In genomic region chr5:102692487-102692886, GRCm38 (mm10) we compare ENCODE assay signal across 9 mouse cellular contexts.
DNase-seq lines count a peak whose midpoint lies in the region; ATAC-seq and TF ChIP-seq lines count a peak whose summit lies in the region.
"Had no signal": no experiment of that assay in that cellular context is flagged by ENCODE, and none has a peak within 500 bp of the region (broad histone marks: within the 10 kb centered on the region; RNA-seq: fewer than 3 reads in every experiment).

No protein-coding gene starts in this region.

- H3K9ac ChIP-seq in liver, adult 2 months (ENCODE audit: low read depth, low read length), result no peak overlapping the region
- H3K9ac ChIP-seq in liver, embryonic 12.5 days, result no peak overlapping the region
- no peak overlapping the region for H3K9ac ChIP-seq in midbrain, embryonic 15.5 days

- H3K27ac ChIP-seq in liver, adult 2 months (replicated peaks; ENCODE audit: insufficient read depth, low read depth, low read length), result no peak overlapping the region
- H3K27ac ChIP-seq in liver, embryonic 12.5 days, result no peak overlapping the region
- H3K27ac ChIP-seq in cerebellum, adult 2 months (ENCODE audit: insufficient read depth, low read length), result no peak overlapping the region
- H3K27ac ChIP-seq in midbrain, embryonic 15.5 days, result no peak overlapping the region
- H3K27ac ChIP-seq in testis, adult 2 months (ENCODE audit: control insufficient read depth, insufficient read depth, low read depth, low read length), result no peak overlapping the region
- H3K27ac ChIP-seq: macrophage had no signal

- no peak for TF ChIP-seq POLR2A in liver, adult 2 months (IDR thresholded peaks at IDR 0.05; ENCODE audit: extremely low read depth, insufficient read depth, low read length)
- no peak for TF ChIP-seq POLR2A in cerebellum, adult 2 months (IDR thresholded peaks at IDR 0.05; ENCODE audit: borderline replicate concordance, insufficient read depth, low read length)
- TF ChIP-seq POLR2A in testis, adult 2 months (IDR thresholded peaks at IDR 0.05; ENCODE audit: control insufficient read depth, low read depth, low read length), result no peak

- 8% methylated on average over 4 of the region's 4 CpGs for WGBS in liver, adult 2 months
- WGBS in liver, embryonic 12.5 days (ENCODE audit: insufficient replicate concordance), result 18% methylated on average over 4 of the region's 4 CpGs
- 11% methylated on average over 4 of the region's 4 CpGs for WGBS in cerebellum, adult 2 months
- 14% methylated on average over 4 of the region's 4 CpGs for WGBS in midbrain, embryonic 15.5 days

- DNase-seq in liver, adult 2 months (ENCODE audit: extremely low read depth, low read depth, low spot score), result peak; percentile 78
- peak; percentile 62 to 67 for DNase-seq in cerebellum, adult 2 months
- DNase-seq in forelimb bud, embryonic 11.5 days (ENCODE audit: low read depth, low spot score), result peak; percentile 76
- peak; percentile 39 for DNase-seq in kidney, adult 11 months
- DNase-seq in left cerebral cortex, adult 9 months (ENCODE audit: low spot score in 2 of 2), result peak; percentile 31 to 83

- no peaks in the 10 kb centered on the region for H3K4me1 ChIP-seq in liver, adult 2 months (ENCODE audit: control insufficient read depth, insufficient read depth, low read length)
- peaks cover 2% of the 10 kb centered on the region; the same call in 1 of the 2 replicates for H3K4me1 ChIP-seq in liver, embryonic 12.5 days
- H3K4me1 ChIP-seq in cerebellum, adult 2 months (ENCODE audit: control insufficient read depth, insufficient read depth, low read length), result no peaks in the 10 kb centered on the region; the same call in 1 of the 2 replicates
- H3K4me1 ChIP-seq in midbrain, embryonic 15.5 days, result no peaks in the 10 kb centered on the region
- H3K4me1 ChIP-seq in testis, adult 2 months (ENCODE audit: control insufficient read depth, insufficient read depth, low read length), result no peaks in the 10 kb centered on the region

- ATAC-seq in liver, embryonic 12.5 days, result no peak
- peak; percentile 83 for ATAC-seq in midbrain, embryonic 15.5 days (replicated peaks)

- H3K27me3 ChIP-seq in liver, adult 2 months (ENCODE audit: control insufficient read depth, insufficient read depth, low read length), result no peaks in the 10 kb centered on the region
- H3K27me3 ChIP-seq in liver, embryonic 12.5 days (replicated peaks), result no peaks in the 10 kb centered on the region
- no peaks in the 10 kb centered on the region for H3K27me3 ChIP-seq in cerebellum, adult 2 months (ENCODE audit: control insufficient read depth, insufficient read depth, low read length)
- no peaks in the 10 kb centered on the region for H3K27me3 ChIP-seq in midbrain, embryonic 15.5 days (replicated peaks)
- H3K27me3 ChIP-seq in testis, adult 2 months (ENCODE audit: control insufficient read depth, insufficient read depth, low read length), result no peaks in the 10 kb centered on the region

- no peaks in the 10 kb centered on the region for H3K9me3 ChIP-seq in liver, embryonic 12.5 days (replicated peaks)
- H3K9me3 ChIP-seq in midbrain, embryonic 15.5 days, result no peaks in the 10 kb centered on the region

- no peaks in the 10 kb centered on the region for H3K36me3 ChIP-seq in liver, adult 2 months (ENCODE audit: control insufficient read depth, insufficient read depth, low read length)
- H3K36me3 ChIP-seq in liver, embryonic 12.5 days, result no peaks in the 10 kb centered on the region
- no peaks in the 10 kb centered on the region for H3K36me3 ChIP-seq in midbrain, embryonic 15.5 days (replicated peaks)
- no peaks in the 10 kb centered on the region for H3K36me3 ChIP-seq in testis, adult 2 months (ENCODE audit: control insufficient read depth, insufficient read depth, low read length)

- peak; percentile 60 for TF ChIP-seq CTCF in liver, adult 2 months (IDR thresholded peaks at IDR 0.05; ENCODE audit: low read depth, low read length)
- TF ChIP-seq CTCF in cerebellum, adult 2 months (IDR thresholded peaks at IDR 0.05; ENCODE audit: borderline replicate concordance, insufficient read depth, low read depth, low read length), result peak; percentile 82
- peak; percentile 11; the same call in 1 of the 2 replicates for TF ChIP-seq CTCF in testis, adult 2 months (IDR thresholded peaks at IDR 0.05; ENCODE audit: control insufficient read depth, insufficient read depth, insufficient replicate concordance, low read depth, low read length)

- no peaks in the 10 kb centered on the region for H3K79me2 ChIP-seq in liver, adult 2 months (ENCODE audit: control insufficient read depth, insufficient read depth, low read length)

- H3K4me3 ChIP-seq in liver, adult 2 months (ENCODE audit: insufficient read depth, low read depth, low read length), result no peak overlapping the region
- no peak overlapping the region for H3K4me3 ChIP-seq in liver, embryonic 12.5 days
- no peak overlapping the region for H3K4me3 ChIP-seq in cerebellum, adult 2 months (replicated peaks; ENCODE audit: insufficient read depth, low read depth, low read length)
- H3K4me3 ChIP-seq in midbrain, embryonic 15.5 days, result no peak overlapping the region
- no peak overlapping the region for H3K4me3 ChIP-seq in testis, adult 2 months (ENCODE audit: control insufficient read depth, low read depth, low read length)

- H3K4me2 ChIP-seq in liver, embryonic 12.5 days, result no peak overlapping the region
- H3K4me2 ChIP-seq in midbrain, embryonic 15.5 days, result no peak overlapping the region

Comparison
In these comparisons a context has a peak if more than half of its experiments do, and no peak if none do; other contexts are left out.
1. CTCF ChIP-seq: peak in every context shown above with its lines; median percentile 82 in cerebellum, adult 2 months; 60 in liver, adult 2 months; 11 in testis, adult 2 months.